Mouse (Mus musculus): ENCODE measurements around the gene Gm10320. TPM values are rescaled to one million over a fixed set of nuclear protein-coding genes. Genes with fewer than 3 reads are reported as not detected.

The Gm10320 gene
- polyA plus RNA-seq, 1 experiment from 2014 or later, result 1.9 TPM

DNA sequence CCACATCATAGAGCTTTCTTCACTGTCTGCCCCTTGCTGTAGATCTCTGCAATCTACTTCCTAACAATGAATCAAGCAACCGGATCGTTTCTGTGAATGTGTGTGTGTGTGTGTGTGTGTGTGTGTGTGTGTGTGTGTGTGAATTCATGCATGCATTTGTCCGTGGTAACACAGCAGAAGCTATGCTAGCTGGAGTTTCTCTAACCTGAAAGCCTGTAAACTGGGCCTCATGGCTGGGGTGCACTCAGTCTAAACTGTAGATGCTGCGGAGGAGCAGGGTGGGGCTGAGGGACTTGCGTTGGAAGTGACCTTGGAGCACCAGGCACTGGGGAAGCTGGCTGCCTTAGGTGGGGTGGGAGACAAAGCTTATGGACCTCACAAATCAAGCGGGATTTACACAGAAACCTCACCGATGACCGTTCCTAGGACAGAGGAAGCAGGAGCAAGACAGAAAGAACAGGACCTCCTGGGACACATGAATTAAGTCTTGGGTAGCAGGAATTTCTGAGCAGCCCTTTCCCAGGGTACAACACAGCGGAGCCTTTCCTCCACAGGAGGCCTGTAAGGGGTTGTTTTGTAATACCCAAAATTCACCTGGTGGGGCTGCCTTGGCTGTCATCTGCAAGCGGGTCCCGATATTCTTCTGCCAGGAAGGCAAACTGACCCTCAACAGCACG is 41.0 kb upstream of the Gm10320 start:
- no peak overlapping the region for H3K4me2 ChIP-seq (ENCODE audit: low read depth, low read length, severe bottlenecking)
- no peak overlapping the region for H3K4me3 ChIP-seq (ENCODE audit: low read depth, low read length)
- no peak overlapping the region for H3K27ac ChIP-seq (ENCODE audit: low read depth, low read length)
- H3K27me3 ChIP-seq (ENCODE audit: control insufficient read depth, insufficient read depth, low read length), result peaks cover 11% of the 10 kb centered on the region
- H3K4me1 ChIP-seq (replicated peaks; ENCODE audit: control insufficient read depth, insufficient read depth, low read length), result peaks cover 9% of the 10 kb centered on the region; the same call in 1 of the 2 replicates
- H3K9ac ChIP-seq (ENCODE audit: low read length), result no peak overlapping the region
- H3K36me3 ChIP-seq (ENCODE audit: control insufficient read depth, insufficient read depth, low read length), result no peaks in the 10 kb centered on the region
- 57% methylated on average over 12 of the region's 12 CpGs for WGBS
- H3K9me3 ChIP-seq (ENCODE audit: control insufficient read depth, low read length), result no peaks in the 10 kb centered on the region; the same call in 1 of the 2 replicates
- DNase-seq (ENCODE audit: low spot score) (no peak), ATAC-seq (replicated peaks; ENCODE audit: low FRiP score) (no peak)

- H3K9me3 ChIP-seq (ENCODE audit: control insufficient read depth, low read length), result no peaks in the 10 kb centered on the region; the same call in 1 of the 2 replicates
- peaks cover 9% of the 10 kb centered on the region; the same call in 1 of the 2 replicates for H3K4me1 ChIP-seq (replicated peaks; ENCODE audit: control insufficient read depth, insufficient read depth, low read length)
- H3K27ac ChIP-seq (ENCODE audit: low read depth, low read length), result no peak overlapping the region
- H3K4me2 ChIP-seq (ENCODE audit: low read depth, low read length, severe bottlenecking), result no peak overlapping the region
- no peak for DNase-seq (ENCODE audit: low spot score)
- no peak overlapping the region for H3K4me3 ChIP-seq (ENCODE audit: low read depth, low read length)
- H3K36me3 ChIP-seq (ENCODE audit: control insufficient read depth, insufficient read depth, low read length), result no peaks in the 10 kb centered on the region
- peaks cover 11% of the 10 kb centered on the region for H3K27me3 ChIP-seq (ENCODE audit: control insufficient read depth, insufficient read depth, low read length)
- no peak for ATAC-seq (replicated peaks; ENCODE audit: low FRiP score)
- 90% methylated on average over 9 of the region's 9 CpGs for WGBS
- H3K9ac ChIP-seq (ENCODE audit: low read length), result no peak overlapping the region
These were observed 40.2 kb upstream of the Gm10320 start for GRCm38 (mm10) chr13:98531976-98532375.

DNA sequence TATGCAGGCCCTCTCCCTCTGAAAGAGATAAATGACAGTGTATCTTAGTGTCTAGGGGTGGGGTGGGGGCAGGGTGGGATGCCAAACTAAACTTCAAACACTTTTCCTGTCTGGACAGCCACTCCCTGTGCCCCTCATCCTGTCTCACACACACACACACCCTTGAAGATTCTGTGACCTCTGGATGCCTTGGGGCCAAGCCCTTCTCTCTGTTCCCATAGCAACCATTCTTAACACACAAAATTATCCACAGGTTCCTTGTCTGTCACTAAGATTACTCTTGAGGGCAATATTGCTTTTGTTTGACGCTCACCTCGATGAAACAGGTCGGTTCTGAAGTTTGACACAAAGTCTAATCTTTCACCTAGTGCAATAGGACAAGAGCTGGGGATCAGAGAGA is 39.5 kb upstream of the Gm10320 start:
- WGBS, result 52% methylated on average over 3 of the region's 3 CpGs
- no peak overlapping the region for H3K27ac ChIP-seq (ENCODE audit: low read depth, low read length)
- no peaks in the 10 kb centered on the region for H3K36me3 ChIP-seq (ENCODE audit: control insufficient read depth, insufficient read depth, low read length)
- DNase-seq (ENCODE audit: low spot score), result no peak
- H3K9ac ChIP-seq (ENCODE audit: low read length), result no peak overlapping the region
- no peak for ATAC-seq (replicated peaks; ENCODE audit: low FRiP score)
- no peak overlapping the region for H3K4me3 ChIP-seq (ENCODE audit: low read depth, low read length)
- peaks cover 11% of the 10 kb centered on the region for H3K27me3 ChIP-seq (ENCODE audit: control insufficient read depth, insufficient read depth, low read length)
- no peak overlapping the region for H3K4me2 ChIP-seq (ENCODE audit: low read depth, low read length, severe bottlenecking)
- H3K4me1 ChIP-seq (replicated peaks; ENCODE audit: control insufficient read depth, insufficient read depth, low read length), result peaks cover 9% of the 10 kb centered on the region; the same call in 1 of the 2 replicates
- no peaks in the 10 kb centered on the region; the same call in 1 of the 2 replicates for H3K9me3 ChIP-seq (ENCODE audit: control insufficient read depth, low read length)

DNA sequence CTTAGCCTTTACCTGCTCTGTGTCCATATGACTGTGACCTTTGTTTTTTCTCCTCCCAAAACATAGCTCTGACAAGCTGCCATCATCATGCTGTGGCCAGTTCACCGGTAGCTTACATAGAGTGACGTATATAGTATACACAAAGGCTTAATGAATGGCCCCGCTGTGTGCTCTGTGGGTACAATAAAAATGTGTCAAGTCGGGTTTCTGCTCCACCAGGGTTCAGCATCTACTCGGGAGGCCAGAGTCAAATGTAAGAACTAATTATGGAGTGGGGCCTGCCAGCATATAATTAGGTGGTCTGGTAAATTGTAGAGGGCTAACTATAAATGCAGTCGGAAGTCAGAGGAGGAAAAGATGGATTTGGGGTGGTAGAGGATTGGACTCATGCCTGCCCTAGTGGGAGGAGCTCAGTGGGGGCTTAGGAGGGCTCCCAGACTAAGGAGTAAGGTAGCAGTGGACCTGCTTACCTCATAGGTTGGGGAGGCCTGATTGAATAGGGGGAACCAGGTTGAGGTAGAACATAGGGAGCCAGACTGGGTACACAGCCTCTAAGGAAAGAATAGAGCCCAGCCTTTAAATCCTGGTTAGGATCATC is 32.0 kb upstream of the Gm10320 start:
- no peak overlapping the region for H3K4me3 ChIP-seq (ENCODE audit: low read depth, low read length)
- H3K9me3 ChIP-seq (ENCODE audit: control insufficient read depth, low read length), result no peaks in the 10 kb centered on the region
- DNase-seq (ENCODE audit: low spot score), result no peak
- H3K9ac ChIP-seq (ENCODE audit: low read length), result no peak overlapping the region
- H3K27me3 ChIP-seq (ENCODE audit: control insufficient read depth, insufficient read depth, low read length), result no peaks in the 10 kb centered on the region
- H3K4me2 ChIP-seq (ENCODE audit: low read depth, low read length, severe bottlenecking), result no peak overlapping the region
- no peaks in the 10 kb centered on the region for H3K36me3 ChIP-seq (ENCODE audit: control insufficient read depth, insufficient read depth, low read length)
- ATAC-seq (replicated peaks; ENCODE audit: low FRiP score), result no peak
- H3K27ac ChIP-seq (ENCODE audit: low read depth, low read length), result no peak overlapping the region
- WGBS, result 76% methylated on average over 6 of the region's 6 CpGs
- H3K4me1 ChIP-seq (replicated peaks; ENCODE audit: control insufficient read depth, insufficient read depth, low read length), result no peaks in the 10 kb centered on the region

DNA sequence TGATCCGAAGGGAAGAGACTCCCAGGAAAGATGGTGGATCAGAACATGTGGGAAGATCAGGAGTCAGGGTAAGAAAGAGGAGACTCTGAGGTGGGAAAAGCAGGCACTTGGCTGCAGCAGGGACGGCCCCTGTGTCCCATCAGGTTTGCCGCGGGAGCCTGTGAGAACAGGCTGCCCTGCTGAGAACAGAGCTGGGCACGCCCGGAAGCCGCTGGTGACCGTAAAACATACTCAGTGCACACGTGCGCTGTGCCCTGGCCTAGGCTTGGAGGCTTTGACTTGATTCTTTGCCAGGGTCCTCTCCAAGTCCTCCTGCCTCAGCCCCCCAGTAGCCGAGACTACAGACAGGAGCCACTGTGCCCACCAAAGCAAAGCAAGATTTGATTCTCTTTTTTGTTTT is 26.5 kb upstream of the Gm10320 start:
- Histone ChIP-seq H3K27ac (ENCODE audit: low read depth, low read length) (no peak overlapping the region), H3K4me3 (ENCODE audit: low read depth, low read length) (no peak overlapping the region), H3K4me2 (ENCODE audit: low read depth, low read length, severe bottlenecking) (no peak overlapping the region), H3K9ac (ENCODE audit: low read length) (no peak overlapping the region), H3K36me3 (ENCODE audit: control insufficient read depth, insufficient read depth, low read length) (no peaks in the 10 kb centered on the region), H3K4me1 (replicated peaks; ENCODE audit: control insufficient read depth, insufficient read depth, low read length) (no peaks in the 10 kb centered on the region), H3K27me3 (ENCODE audit: control insufficient read depth, insufficient read depth, low read length) (no peaks in the 10 kb centered on the region; the same call in 1 of the 2 replicates), H3K9me3 (ENCODE audit: control insufficient read depth, low read length) (no peaks in the 10 kb centered on the region)
- DNase-seq (ENCODE audit: low spot score) (no peak), ATAC-seq (replicated peaks; ENCODE audit: low FRiP score) (no peak)
- 37% methylated on average over 11 of the region's 11 CpGs for WGBS

- 58% methylated on average over 5 of the region's 5 CpGs for WGBS
These were observed 25.9 kb upstream of the Gm10320 start for GRCm38 (mm10) chr13:98517666-98518065.

DNA sequence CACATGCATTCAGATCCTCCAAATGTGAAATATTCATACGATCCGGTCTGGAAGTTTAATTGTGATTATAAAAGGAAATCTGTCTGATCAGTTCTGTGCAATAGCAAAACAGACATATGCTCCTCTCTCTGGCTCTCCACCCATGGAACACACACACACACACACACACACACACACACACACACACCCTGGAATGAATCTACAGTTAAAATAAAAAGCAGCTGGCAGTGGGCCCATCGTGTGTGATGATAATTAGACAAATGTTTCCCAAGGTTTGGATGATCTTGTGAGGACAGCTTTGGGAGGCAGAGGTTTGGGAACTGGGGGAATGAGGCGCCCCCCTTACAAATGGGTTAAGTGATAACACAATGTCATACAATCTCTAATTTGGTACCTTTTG is 25.2 kb upstream of the Gm10320 start:
- H3K36me3 ChIP-seq (ENCODE audit: control insufficient read depth, insufficient read depth, low read length), result no peaks in the 10 kb centered on the region
- ATAC-seq (replicated peaks; ENCODE audit: low FRiP score) (no peak), DNase-seq (ENCODE audit: low spot score) (no peak)
- no peak overlapping the region for H3K4me2 ChIP-seq (ENCODE audit: low read depth, low read length, severe bottlenecking)
- H3K4me1 ChIP-seq (replicated peaks; ENCODE audit: control insufficient read depth, insufficient read depth, low read length), result no peaks in the 10 kb centered on the region
- no peak overlapping the region for H3K4me3 ChIP-seq (ENCODE audit: low read depth, low read length)
- no peak overlapping the region for H3K27ac ChIP-seq (ENCODE audit: low read depth, low read length)
- no peaks in the 10 kb centered on the region; the same call in 1 of the 2 replicates for H3K27me3 ChIP-seq (ENCODE audit: control insufficient read depth, insufficient read depth, low read length)
- no peak overlapping the region for H3K9ac ChIP-seq (ENCODE audit: low read length)
- H3K9me3 ChIP-seq (ENCODE audit: control insufficient read depth, low read length), result no peaks in the 10 kb centered on the region
- WGBS, result 80% methylated on average over 4 of the region's 4 CpGs

More at GRCm38 (mm10) chr13:98517666-98518065, 25.9 kb upstream of the Gm10320 start:
- Histone ChIP-seq H3K36me3 (ENCODE audit: control insufficient read depth, insufficient read depth, low read length) (no peaks in the 10 kb centered on the region), H3K27ac (ENCODE audit: low read depth, low read length) (no peak overlapping the region), H3K9me3 (ENCODE audit: control insufficient read depth, low read length) (no peaks in the 10 kb centered on the region), H3K9ac (ENCODE audit: low read length) (no peak overlapping the region), H3K27me3 (ENCODE audit: control insufficient read depth, insufficient read depth, low read length) (no peaks in the 10 kb centered on the region; the same call in 1 of the 2 replicates), H3K4me3 (ENCODE audit: low read depth, low read length) (no peak overlapping the region), H3K4me1 (replicated peaks; ENCODE audit: control insufficient read depth, insufficient read depth, low read length) (no peaks in the 10 kb centered on the region), H3K4me2 (ENCODE audit: low read depth, low read length, severe bottlenecking) (no peak overlapping the region)
- ATAC-seq (replicated peaks; ENCODE audit: low FRiP score) (no peak), DNase-seq (ENCODE audit: low spot score) (no peak)

DNA sequence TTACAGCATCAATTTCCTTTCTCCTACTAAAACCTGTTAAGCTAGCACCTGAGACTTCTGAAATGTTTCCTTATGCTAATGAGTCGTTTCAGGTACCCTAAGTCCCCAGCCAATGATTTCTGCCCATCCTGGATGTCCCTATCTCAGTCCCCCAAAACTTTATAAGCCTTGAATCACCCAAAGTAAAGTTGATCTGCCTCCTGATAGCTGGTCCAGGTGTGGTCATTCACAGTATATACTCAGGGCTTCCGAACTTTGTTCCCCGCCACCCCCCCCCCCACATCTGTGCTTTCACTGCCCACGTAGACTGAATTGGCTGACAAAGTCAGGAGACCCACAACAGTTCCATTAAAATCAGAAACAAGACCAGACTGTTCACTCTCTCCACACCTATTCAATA is 20.3 kb upstream of the Gm10320 start:
- DNase-seq (ENCODE audit: low spot score), result no peak
- H3K27me3 ChIP-seq (ENCODE audit: control insufficient read depth, insufficient read depth, low read length), result peaks cover 12% of the 10 kb centered on the region
- H3K4me3 ChIP-seq (ENCODE audit: low read depth, low read length), result no peak overlapping the region
- no peak overlapping the region for H3K9ac ChIP-seq (ENCODE audit: low read length)
- ATAC-seq (replicated peaks; ENCODE audit: low FRiP score), result no peak
- no peaks in the 10 kb centered on the region for H3K4me1 ChIP-seq (replicated peaks; ENCODE audit: control insufficient read depth, insufficient read depth, low read length)
- H3K27ac ChIP-seq (ENCODE audit: low read depth, low read length), result no peak overlapping the region
- no peaks in the 10 kb centered on the region for H3K36me3 ChIP-seq (ENCODE audit: control insufficient read depth, insufficient read depth, low read length)
- H3K4me2 ChIP-seq (ENCODE audit: low read depth, low read length, severe bottlenecking), result no peak overlapping the region
- no peaks in the 10 kb centered on the region for H3K9me3 ChIP-seq (ENCODE audit: control insufficient read depth, low read length)
- 82% methylated on average over 4 of the region's 4 CpGs for WGBS

GRCm38 (mm10) chr13:98507656-98508055 is 15.9 kb upstream of the Gm10320 start:
- Histone ChIP-seq H3K9ac (ENCODE audit: low read length) (no peak overlapping the region), H3K4me1 (replicated peaks; ENCODE audit: control insufficient read depth, insufficient read depth, low read length) (peaks cover 2% of the 10 kb centered on the region; the same call in 1 of the 2 replicates), H3K9me3 (ENCODE audit: control insufficient read depth, low read length) (no peaks in the 10 kb centered on the region), H3K27me3 (ENCODE audit: control insufficient read depth, insufficient read depth, low read length) (peaks cover 42% of the 10 kb centered on the region), H3K4me2 (ENCODE audit: low read depth, low read length, severe bottlenecking) (no peak overlapping the region), H3K4me3 (ENCODE audit: low read depth, low read length) (no peak overlapping the region), H3K27ac (ENCODE audit: low read depth, low read length) (no peak overlapping the region), H3K36me3 (ENCODE audit: control insufficient read depth, insufficient read depth, low read length) (no peaks in the 10 kb centered on the region)
- WGBS, result 65% methylated on average over 2 of the region's 2 CpGs
- ATAC-seq (replicated peaks; ENCODE audit: low FRiP score), result no peak
- DNase-seq (ENCODE audit: low spot score), result no peak

Measured in forebrain, embryonic 11.5 days (tissue).